ENCODE assay signal across 9 mouse cellular contexts in the genomic region with DNA sequence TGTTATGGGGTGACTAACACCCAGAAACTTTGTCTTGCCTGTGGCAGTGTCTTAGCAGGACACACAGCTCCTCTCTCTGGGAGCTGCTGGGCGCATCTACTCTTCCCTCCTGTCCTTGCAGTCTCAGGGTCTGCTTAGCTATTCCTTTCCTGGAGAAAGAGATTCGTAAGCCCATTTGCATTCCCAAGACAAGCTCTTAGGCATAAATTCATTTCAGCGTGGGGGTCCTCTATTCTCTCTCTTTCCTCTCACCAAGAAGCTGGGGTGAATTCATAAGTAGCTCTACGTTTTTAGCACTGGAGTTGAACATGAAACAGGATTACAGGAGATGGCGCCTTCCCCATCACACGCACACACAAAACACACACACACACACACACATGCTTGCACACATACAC.
DNase-seq lines count a peak whose midpoint lies in the region; ATAC-seq and TF ChIP-seq lines count a peak whose summit lies in the region.
"Had no signal": no experiment of that assay in that cellular context is flagged by ENCODE, and none has a peak within 500 bp of the region (broad histone marks: within the 10 kb centered on the region; RNA-seq: fewer than 3 reads in every experiment).

No protein-coding gene starts in this region.

- no peak for DNase-seq in heart, adult 18-20 months
- DNase-seq in lung, embryonic 14.5 days = no peak
- DNase-seq in lung, postnatal 14 days = no peak
- peak; percentile 27 for DNase-seq in hindbrain, postnatal 0 days (ENCODE audit: low spot score)
- DNase-seq in cerebellum, adult 11 months = no peak
- DNase-seq in cerebellum, adult 9-10 months = no peak
- DNase-seq: B cell, adult 2 months had no signal

- 0 out of 2 replicates have a peak overlapping the region, but pooled peaks have one; percentile 39 for H3K9ac ChIP-seq in heart, embryonic 11.5 days (ENCODE audit: low read depth, low read length)
- no peak overlapping the region for H3K9ac ChIP-seq in lung, embryonic 14.5 days
- no peak overlapping the region for H3K9ac ChIP-seq in hindbrain, postnatal 0 days (replicated peaks; ENCODE audit: low read length)

- no peak for TF ChIP-seq POLR2A in olfactory bulb, adult 2 months (IDR thresholded peaks at IDR 0.05; ENCODE audit: insufficient read depth, low read depth, low read length)

- H3K27me3 ChIP-seq in heart, embryonic 11.5 days (ENCODE audit: control insufficient read depth, insufficient read depth, low read length) = no peaks in the 10 kb centered on the region
- no peaks in the 10 kb centered on the region for H3K27me3 ChIP-seq in lung, embryonic 14.5 days (ENCODE audit: insufficient read depth, low read length)
- no peaks in the 10 kb centered on the region for H3K27me3 ChIP-seq in hindbrain, postnatal 0 days (ENCODE audit: insufficient read depth, low read length)

- no peak overlapping the region for H3K4me3 ChIP-seq in heart, embryonic 11.5 days (ENCODE audit: low read depth, low read length)
- no peak overlapping the region for H3K4me3 ChIP-seq in lung, embryonic 14.5 days (ENCODE audit: low read depth, low read length)
- H3K4me3 ChIP-seq in hindbrain, postnatal 0 days (ENCODE audit: low read length) = no peak overlapping the region
- H3K4me3 ChIP-seq in olfactory bulb, adult 2 months (ENCODE audit: insufficient read depth, low read depth, low read length) = no peak overlapping the region

- peaks cover 64% of the 10 kb centered on the region for H3K4me1 ChIP-seq in heart, embryonic 11.5 days (ENCODE audit: control insufficient read depth, insufficient read depth, low read length)
- H3K4me1 ChIP-seq in lung, embryonic 14.5 days (ENCODE audit: insufficient read depth) = peaks cover 26% of the 10 kb centered on the region
- peaks cover 42% of the 10 kb centered on the region for H3K4me1 ChIP-seq in hindbrain, postnatal 0 days (ENCODE audit: insufficient read depth, low read length)
- H3K4me1 ChIP-seq in olfactory bulb, adult 2 months (ENCODE audit: control insufficient read depth, insufficient read depth, low read length) = peaks cover 36% of the 10 kb centered on the region

- 86% methylated on average over 6 of the region's 6 CpGs for WGBS in heart, embryonic 11.5 days (ENCODE audit: insufficient replicate concordance)
- WGBS in lung, embryonic 14.5 days = 81% methylated on average over 6 of the region's 6 CpGs
- 43% methylated on average over 6 of the region's 6 CpGs for WGBS in hindbrain, postnatal 0 days
- 37% methylated on average over 6 of the region's 6 CpGs for WGBS in olfactory bulb, adult 2 months

- H3K4me2 ChIP-seq in heart, embryonic 11.5 days = no peak overlapping the region; the same call in 1 of the 2 replicates
- no peak overlapping the region for H3K4me2 ChIP-seq in lung, embryonic 14.5 days
- H3K4me2 ChIP-seq in hindbrain, postnatal 0 days (ENCODE audit: low read depth, low read length) = peak overlapping the region; percentile 4; the same call in 1 of the 2 replicates

- no peaks in the 10 kb centered on the region for H3K9me3 ChIP-seq in heart, embryonic 11.5 days (replicated peaks; ENCODE audit: control insufficient read depth, low read length)
- no peaks in the 10 kb centered on the region for H3K9me3 ChIP-seq in lung, embryonic 14.5 days (ENCODE audit: low read depth, low read length)
- no peaks in the 10 kb centered on the region for H3K9me3 ChIP-seq in hindbrain, postnatal 0 days (ENCODE audit: low read length)

- no peak for TF ChIP-seq CTCF in lung, embryonic 14.5 days (IDR thresholded peaks at IDR 0.05; ENCODE audit: low read depth)
- no peak for TF ChIP-seq CTCF in hindbrain, postnatal 0 days (IDR thresholded peaks at IDR 0.05; ENCODE audit: low read depth)
- TF ChIP-seq CTCF in olfactory bulb, adult 2 months (IDR thresholded peaks at IDR 0.05; ENCODE audit: insufficient read depth, low read depth, low read length) = no peak

- H3K27ac ChIP-seq in heart, embryonic 11.5 days (ENCODE audit: low read depth, low read length) = peak overlapping the region; percentile 70
- H3K27ac ChIP-seq in lung, embryonic 14.5 days (ENCODE audit: low read depth) = peak overlapping the region; percentile 39
- peak overlapping the region; percentile 55; the same call in 1 of the 2 replicates for H3K27ac ChIP-seq in hindbrain, postnatal 0 days
- peak overlapping the region; percentile 16; the same call in 1 of the 2 replicates for H3K27ac ChIP-seq in olfactory bulb, adult 2 months (ENCODE audit: insufficient read depth, low read depth, low read length)

- no peaks in the 10 kb centered on the region for H3K36me3 ChIP-seq in heart, embryonic 11.5 days (ENCODE audit: control insufficient read depth, insufficient read depth, low read length)
- peaks cover 4% of the 10 kb centered on the region; the same call in 1 of the 2 replicates for H3K36me3 ChIP-seq in lung, embryonic 14.5 days (ENCODE audit: insufficient read depth)
- H3K36me3 ChIP-seq in hindbrain, postnatal 0 days (ENCODE audit: insufficient read depth, low read length) = no peaks in the 10 kb centered on the region

- ATAC-seq in heart, embryonic 11.5 days (replicated peaks; ENCODE audit: insufficient number of reproducible peaks, low FRiP score, low TSS enrichment) = no peak
- ATAC-seq in lung, embryonic 14.5 days (ENCODE audit: insufficient read depth) = peak; percentile 15; the same call in 1 of the 2 replicates
- no peak for ATAC-seq in hindbrain, postnatal 0 days

Comparison
In these comparisons a context has a peak if more than half of its experiments do, and no peak if none do; other contexts are left out.
1. H3K27ac ChIP-seq: peak in every context shown above with its lines; median percentile 70 in heart, embryonic 11.5 days; 55 in hindbrain, postnatal 0 days; 39 in lung, embryonic 14.5 days; 16 in olfactory bulb, adult 2 months.